Mouse (Mus musculus) midbrain, embryonic 12.5 days (tissue): ENCODE measurements around the gene Nckap1l. TPM values are rescaled to one million over a fixed set of nuclear protein-coding genes. Genes with fewer than 3 reads are reported as not detected.
"Not testable (repeated sequence)": the region's sequence is repeated elsewhere in the genome, so short reads cannot be mapped to it uniquely, and the experiment has no call there.

Source experiments
- ATAC-seq: fragments of 200-750 bp; cut with Nextera tagmentation; 2 replicates; pipeline ENCODE4 v1.8.0; 2017; ENCODE audit warnings: low read depth, moderate TSS enrichment, moderate library complexity; ENCODE audit not compliant: low FRiP score
- H3K27ac ChIP-seq: fragments of 300-500 bp; sonication (generic); replicated peaks from 2 replicates; pipeline ENCODE4 v1.5.1; 2016; ENCODE audit warnings: mild to moderate bottlenecking
- H3K27me3 ChIP-seq: fragments of 300-500 bp; sonication (generic); 2 replicates; pipeline ENCODE4 v1.6.1; 2016; ENCODE audit warnings: mild to moderate bottlenecking
- H3K36me3 ChIP-seq: fragments of 300-500 bp; sonication (generic); 2 replicates; pipeline ENCODE4 v1.6.1; 2016
- H3K4me1 ChIP-seq: fragments of 300-500 bp; sonication (generic); 2 replicates; pipeline ENCODE4 v1.6.1; 2016
- H3K4me2 ChIP-seq: fragments of 300-500 bp; sonication (generic); replicated peaks from 2 replicates; pipeline ENCODE4 v1.6.1; 2016; ENCODE audit warnings: mild to moderate bottlenecking, moderate library complexity
- H3K4me3 ChIP-seq: fragments of 300-500 bp; sonication (generic); 2 replicates; pipeline ENCODE4 v1.5.1; 2016; ENCODE audit warnings: mild to moderate bottlenecking
- H3K9ac ChIP-seq: fragments of 300-500 bp; sonication (generic); replicated peaks from 2 replicates; pipeline ENCODE4 v1.6.1; 2016; ENCODE audit warnings: mild to moderate bottlenecking, moderate library complexity
- H3K9me3 ChIP-seq: fragments of 300-500 bp; sonication (generic); 2 replicates; pipeline ENCODE4 v1.6.1; 2016; ENCODE audit warnings: mild to moderate bottlenecking
- WGBS: fragments of 180-500 bp; shearing (Covaris S2); methylation state at CpG from one replicate; pipeline ENCODE4 v1.1.7; 2016; 5-methylcytosine and 5-hydroxymethylcytosine counted together
- polyA plus RNA-seq: library from polyadenylated mRNA; unstranded; fragments of >200 nt; fragmentation: Nextera tagmentation; extraction: Ambion mirVana; gene quantifications from 2 replicates; pipeline ENCODE4 v1.2.1, GENCODE M21; 2016

The Nckap1l gene
- 1.8 TPM in 2 replicates for polyA plus RNA-seq

GRCm38 (mm10) chr15:103453551-103454218 is at the start of gene Nckap1l:
Gene Nckap1l, plus strand, starts transcription at chr15:103453794.
- H3K36me3 ChIP-seq: no peaks in the 10 kb centered on the region
- 84% methylated on average over 13 of the region's 13 CpGs for WGBS
- H3K9me3 ChIP-seq: no peaks in the 10 kb centered on the region
- H3K4me1 ChIP-seq: no peaks in the 10 kb centered on the region
- H3K27me3 ChIP-seq: no peaks in the 10 kb centered on the region
- H3K27ac ChIP-seq: no peak within 1 kb of the TSS
- ATAC-seq: no peak
- H3K4me3 ChIP-seq: no peak within 1 kb of the TSS
- no peak within 1 kb of the TSS for H3K9ac ChIP-seq
- no peak within 1 kb of the TSS for H3K4me2 ChIP-seq

- WGBS: 90% methylated on average over 2 of the region's 3 CpGs
- not testable (repeated sequence) for H3K27ac ChIP-seq, H3K4me1 ChIP-seq, H3K4me2 ChIP-seq, H3K4me3 ChIP-seq, H3K36me3 ChIP-seq, H3K9me3 ChIP-seq, H3K9ac ChIP-seq, H3K27me3 ChIP-seq, ATAC-seq
These were observed 48.0 kb upstream of the Nckap1l start for GRCm38 (mm10) chr15:103405586-103405985.

- Histone ChIP-seq H3K36me3 (no peaks in the 10 kb centered on the region), H3K27ac (0 out of 2 replicates have a peak overlapping the region, but pooled peaks have one; percentile 8), H3K9ac (no peak overlapping the region), H3K4me2 (no peak overlapping the region), H3K9me3 (no peaks in the 10 kb centered on the region), H3K27me3 (no peaks in the 10 kb centered on the region), H3K4me3 (no peak overlapping the region), H3K4me1 (0 out of 2 replicates have a peak, but pooled peaks cover 3% of the 10 kb centered on the region)
- ATAC-seq: no peak
- WGBS: 31% methylated on average over 2 of the region's 2 CpGs
These were observed 26.6 kb upstream of the Nckap1l start for GRCm38 (mm10) chr15:103427017-103427416.

- Histone ChIP-seq H3K9me3 (no peaks in the 10 kb centered on the region), H3K9ac (no peak within 1 kb of the TSS), H3K4me3 (no peak within 1 kb of the TSS), H3K4me1 (0 out of 2 replicates have a peak, but pooled peaks cover 3% of the 10 kb centered on the region), H3K4me2 (no peak within 1 kb of the TSS), H3K27me3 (no peaks in the 10 kb centered on the region), H3K27ac (no peak within 1 kb of the TSS), H3K36me3 (no peaks in the 10 kb centered on the region)
- ATAC-seq: no peak
- 94% methylated on average over 16 of the region's 16 CpGs for WGBS
These were observed 23.4 kb upstream of the Nckap1l start, which contains the start of gene Gtsf1 for GRCm38 (mm10) chr15:103430241-103430640. Gene Gtsf1, minus strand, starts transcription at chr15:103430470.

GRCm38 (mm10) chr15:103445966-103446365 is 7.6 kb upstream of the Nckap1l start:
- not testable (repeated sequence) for H3K27me3 ChIP-seq, H3K9ac ChIP-seq, ATAC-seq, H3K27ac ChIP-seq, H3K4me1 ChIP-seq, H3K36me3 ChIP-seq, H3K9me3 ChIP-seq, H3K4me3 ChIP-seq, H3K4me2 ChIP-seq
- WGBS: 88% methylated on average over 4 of the region's 4 CpGs

- Histone ChIP-seq H3K36me3 (no peaks in the 10 kb centered on the region), H3K4me1 (no peaks in the 10 kb centered on the region), H3K9me3 (no peaks in the 10 kb centered on the region), H3K4me2 (no peak within 1 kb of the TSS), H3K9ac (no peak within 1 kb of the TSS), H3K27me3 (no peaks in the 10 kb centered on the region), H3K4me3 (no peak within 1 kb of the TSS), H3K27ac (no peak within 1 kb of the TSS)
- WGBS: 23% methylated on average over 3 of the region's 3 CpGs
- ATAC-seq: no peak
These were observed 5.2 kb upstream of the Nckap1l start, which contains the start of gene Gtsf2 for GRCm38 (mm10) chr15:103448369-103448768. Gene Gtsf2, minus strand, starts transcription at chr15:103448469.

- Histone ChIP-seq H3K4me2 (no peak overlapping the region), H3K9me3 (no peaks in the 10 kb centered on the region), H3K4me1 (no peaks in the 10 kb centered on the region), H3K27me3 (no peaks in the 10 kb centered on the region), H3K36me3 (no peaks in the 10 kb centered on the region), H3K27ac (no peak overlapping the region), H3K4me3 (no peak overlapping the region), H3K9ac (no peak overlapping the region)
- WGBS: 87% methylated on average over 6 of the region's 6 CpGs
- ATAC-seq: no peak
These were observed 855 bp downstream of the Nckap1l start for GRCm38 (mm10) chr15:103454449-103454848.

- H3K9ac ChIP-seq: no peak overlapping the region
- no peaks in the 10 kb centered on the region for H3K36me3 ChIP-seq
- ATAC-seq: no peak
- H3K27me3 ChIP-seq: no peaks in the 10 kb centered on the region
- no peaks in the 10 kb centered on the region for H3K9me3 ChIP-seq
- 75% methylated on average over 7 of the region's 7 CpGs for WGBS
- H3K4me2 ChIP-seq: no peak overlapping the region
- no peak overlapping the region for H3K27ac ChIP-seq
- H3K4me1 ChIP-seq: no peaks in the 10 kb centered on the region
- H3K4me3 ChIP-seq: no peak overlapping the region
These were observed 9.1 kb downstream of the Nckap1l start for GRCm38 (mm10) chr15:103462539-103463261.

- ATAC-seq: no peak
- H3K4me3 ChIP-seq: no peak overlapping the region
- H3K27ac ChIP-seq: no peak overlapping the region
- H3K9ac ChIP-seq: no peak overlapping the region
- H3K4me2 ChIP-seq: no peak overlapping the region
- H3K36me3 ChIP-seq: no peaks in the 10 kb centered on the region
- H3K27me3 ChIP-seq: no peaks in the 10 kb centered on the region; the same call in 1 of the 2 replicates
- H3K9me3 ChIP-seq: no peaks in the 10 kb centered on the region
- H3K4me1 ChIP-seq: no peaks in the 10 kb centered on the region
- 88% methylated on average over 7 of the region's 7 CpGs for WGBS
These were observed 18.0 kb downstream of the Nckap1l start for GRCm38 (mm10) chr15:103471488-103472194.

GRCm38 (mm10) chr15:103472265-103472664 is 18.7 kb downstream of the Nckap1l start:
- Histone ChIP-seq H3K4me1 (no peaks in the 10 kb centered on the region), H3K4me2 (no peak overlapping the region), H3K27me3 (no peaks in the 10 kb centered on the region; the same call in 1 of the 2 replicates), H3K4me3 (no peak overlapping the region), H3K27ac (no peak overlapping the region), H3K9me3 (no peaks in the 10 kb centered on the region), H3K36me3 (no peaks in the 10 kb centered on the region), H3K9ac (no peak overlapping the region)
- WGBS: 76% methylated on average over 3 of the region's 3 CpGs
- ATAC-seq: no peak

GRCm38 (mm10) chr15:103473182-103473581 is 19.6 kb downstream of the Nckap1l start:
- no peaks in the 10 kb centered on the region for H3K4me1 ChIP-seq
- no peak overlapping the region for H3K27ac ChIP-seq
- ATAC-seq: no peak
- H3K4me3 ChIP-seq: no peak overlapping the region
- no peak overlapping the region for H3K9ac ChIP-seq
- 89% methylated on average over 7 of the region's 7 CpGs for WGBS
- H3K36me3 ChIP-seq: no peaks in the 10 kb centered on the region
- no peaks in the 10 kb centered on the region for H3K9me3 ChIP-seq
- no peaks in the 10 kb centered on the region; the same call in 1 of the 2 replicates for H3K27me3 ChIP-seq
- no peak overlapping the region for H3K4me2 ChIP-seq

- H3K4me1 ChIP-seq: no peaks in the 10 kb centered on the region
- no peak overlapping the region for H3K4me3 ChIP-seq
- H3K27me3 ChIP-seq: no peaks in the 10 kb centered on the region; the same call in 1 of the 2 replicates
- H3K9ac ChIP-seq: no peak overlapping the region
- no peaks in the 10 kb centered on the region for H3K36me3 ChIP-seq
- no peak overlapping the region for H3K4me2 ChIP-seq
- 93% methylated on average over 5 of the region's 5 CpGs for WGBS
- no peaks in the 10 kb centered on the region for H3K9me3 ChIP-seq
- no peak overlapping the region for H3K27ac ChIP-seq
- no peak for ATAC-seq
These were observed 20.2 kb downstream of the Nckap1l start for GRCm38 (mm10) chr15:103473769-103474168.
